Comparison of ENCODE assay signal across 24 mouse cellular contexts in the genomic region with DNA sequence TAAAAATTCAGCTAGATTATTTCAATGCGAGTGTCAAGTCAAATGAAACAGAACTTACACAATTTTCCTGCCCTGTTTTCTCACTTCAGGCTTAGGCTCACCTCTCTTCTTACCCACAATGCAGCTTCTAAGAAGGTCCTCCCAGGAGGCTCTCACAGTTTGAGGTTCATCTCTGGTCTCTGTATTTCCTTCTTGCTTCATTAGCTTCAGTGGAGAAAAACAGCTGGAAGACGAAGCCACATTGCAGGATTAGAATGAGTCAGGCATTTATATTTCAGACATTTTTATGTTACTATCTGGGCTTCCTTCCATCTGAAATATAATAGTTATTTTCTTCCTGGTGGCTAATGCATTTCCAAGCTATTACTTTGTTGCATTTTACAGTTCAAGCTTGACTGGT. TPM values are rescaled to one million over a fixed set of nuclear protein-coding genes. Genes with fewer than 3 reads are reported as not detected.
DNase-seq lines count a peak whose midpoint lies in the region; ATAC-seq and TF ChIP-seq lines count a peak whose summit lies in the region.
"Had no signal": no experiment of that assay in that cellular context is flagged by ENCODE, and none has a peak within 500 bp of the region (broad histone marks: within the 10 kb centered on the region; RNA-seq: fewer than 3 reads in every experiment).

No protein-coding gene starts in this region.

- H3K4me3 ChIP-seq in heart, embryonic 12.5 days = no peak overlapping the region
- no peak overlapping the region for H3K4me3 ChIP-seq in kidney, embryonic 15.5 days (replicated peaks)
- H3K4me3 ChIP-seq: embryonic facial prominence, embryonic 12.5 days; gastrocnemius, adult 2 months; hindbrain, embryonic 12.5 days had no signal

- no peak overlapping the region for H3K4me2 ChIP-seq in heart, embryonic 12.5 days
- no peak overlapping the region for H3K4me2 ChIP-seq in kidney, embryonic 15.5 days
- H3K4me2 ChIP-seq: embryonic facial prominence, embryonic 12.5 days; heart, embryonic 11.5 days; hindbrain, embryonic 12.5 days had no signal

- DNase-seq in 3T3-L1 (ENCODE audit: low read depth, low spot score) = peak; percentile 58
- peak; percentile 59 for DNase-seq in 416B (ENCODE audit: low read depth)
- DNase-seq in brain, embryonic 14.5 days (ENCODE audit: low read depth) = peak; percentile 9
- DNase-seq in left cerebral cortex, adult 9 months (ENCODE audit: low spot score in 2 of 2) = no peak
- DNase-seq: adrenal gland, adult 8-10 months; adrenal gland, postnatal 36 days; cerebellum, adult 11 months; cerebellum, adult 8-10 months; cerebellum, postnatal 14 days; gastrocnemius, adult 2 months; gastrocnemius, postnatal 25 days; heart, adult 18-20 months; kidney, adult 11 months had no signal

- H3K36me3 ChIP-seq in heart, embryonic 12.5 days = no peaks in the 10 kb centered on the region
- no peaks in the 10 kb centered on the region for H3K36me3 ChIP-seq in kidney, embryonic 15.5 days
- H3K36me3 ChIP-seq: embryonic facial prominence, embryonic 12.5 days; hindbrain, embryonic 12.5 days had no signal

- 70% methylated on average over 2 of the region's 2 CpGs for WGBS in heart, embryonic 12.5 days
- 48% methylated on average over 2 of the region's 2 CpGs for WGBS in kidney, embryonic 15.5 days

- no peak for TF ChIP-seq POLR2A in brain, embryonic 14.5 days (IDR thresholded peaks at IDR 0.05; ENCODE audit: borderline replicate concordance, extremely low read depth, insufficient read depth, insufficient read length, poor library complexity, severe bottlenecking)

- no peaks in the 10 kb centered on the region for H3K27me3 ChIP-seq in heart, embryonic 12.5 days (replicated peaks)
- no peaks in the 10 kb centered on the region for H3K27me3 ChIP-seq in kidney, embryonic 15.5 days
- H3K27me3 ChIP-seq: embryonic facial prominence, embryonic 12.5 days; hindbrain, embryonic 12.5 days had no signal

- H3K9me3 ChIP-seq in heart, embryonic 12.5 days (replicated peaks) = no peaks in the 10 kb centered on the region
- H3K9me3 ChIP-seq in kidney, embryonic 15.5 days (replicated peaks) = no peaks in the 10 kb centered on the region
- H3K9me3 ChIP-seq: embryonic facial prominence, embryonic 12.5 days; hindbrain, embryonic 12.5 days had no signal

- no peak overlapping the region for H3K27ac ChIP-seq in heart, embryonic 12.5 days (ENCODE audit: poor library complexity, severe bottlenecking)
- no peak overlapping the region for H3K27ac ChIP-seq in kidney, embryonic 15.5 days
- H3K27ac ChIP-seq: embryonic facial prominence, embryonic 12.5 days; gastrocnemius, adult 2 months; hindbrain, embryonic 12.5 days; hindbrain, postnatal 0 days had no signal

- H3K9ac ChIP-seq in heart, embryonic 12.5 days = no peak overlapping the region
- H3K9ac ChIP-seq in kidney, embryonic 15.5 days = no peak overlapping the region
- H3K9ac ChIP-seq: embryonic facial prominence, embryonic 12.5 days; hindbrain, embryonic 12.5 days had no signal

- peak; percentile 35 for ATAC-seq in granulocyte monocyte progenitor cell, adult 5-6 weeks (replicated peaks; ENCODE audit: poor library complexity, severe bottlenecking)
- no peak for ATAC-seq in heart, embryonic 12.5 days (ENCODE audit: insufficient number of reproducible peaks, low FRiP score)
- no peak for ATAC-seq in kidney, embryonic 15.5 days (replicated peaks; ENCODE audit: low FRiP score)
- ATAC-seq: forebrain, embryonic 14.5 days; hindbrain, postnatal 0 days had no signal

- no peak for TF ChIP-seq CTCF in brain, embryonic 14.5 days (IDR thresholded peaks at IDR 0.05; ENCODE audit: borderline replicate concordance, extremely low read depth, insufficient read depth, insufficient read length)

- H3K4me1 ChIP-seq in heart, embryonic 12.5 days (replicated peaks) = no peaks in the 10 kb centered on the region
- no peaks in the 10 kb centered on the region for H3K4me1 ChIP-seq in kidney, embryonic 15.5 days
- H3K4me1 ChIP-seq: embryonic facial prominence, embryonic 12.5 days had no signal

RNA-seq across cellular contexts. Expression of a gene that starts 40.4 kb away (rescaled TPM):
- 0.03 TPM in 1 of 2 replicates, not detected in the other for polyA plus RNA-seq in brain, embryonic 14.5 days (2012; rRNA removed)
- 0.54 TPM in 1 of 2 replicates, not detected in the other for total RNA-seq in granulocyte monocyte progenitor cell, adult 5-6 weeks (2014; fragmentation: Nextera tagmentation)
- not detected in 2 replicates for total RNA-seq in granulocyte monocyte progenitor cell, adult 5-6 weeks (2017)
- polyA plus RNA-seq in heart, embryonic 12.5 days (2016; fragmentation: Nextera tagmentation; extraction: Ambion mirVana) = not detected in 2 replicates
- not detected in 2 replicates for polyA plus RNA-seq in kidney, embryonic 15.5 days (2015; fragmentation: Nextera tagmentation; extraction: Ambion mirVana)
- total RNA-seq: adrenal gland, adult 8-10 months; adrenal gland, postnatal 36 days; ES-E14; gastrocnemius, adult 2 months; gastrocnemius, postnatal 25 days; heart, adult 18-20 months; heart, postnatal 25 days; hindbrain, postnatal 0 days had no signal
- polyA plus RNA-seq: embryonic facial prominence, embryonic 12.5 days; forebrain, embryonic 14.5 days; heart, embryonic 11.5 days; heart, embryonic 16.5 days; hindbrain, embryonic 12.5 days; hindbrain, postnatal 0 days had no signal

Comparison
In these comparisons a context has a peak if more than half of its experiments do, and no peak if none do; other contexts are left out.
1. DNase-seq: peak in 3T3-L1 (single experiment), 416B (single experiment) and brain, embryonic 14.5 days (single experiment); none in left cerebral cortex, adult 9 months (0 of 2).